Mouse (Mus musculus) megakaryocyte, embryonic 14.5 days (primary cell): ENCODE results near the gene Arhgap28.

ENCODE experiments used
- FLI1 ChIP-seq: IDR thresholded peaks from 2 replicates; pipeline ENCODE4 v1.6.1; 2012; ENCODE audit warnings: low read length, inconsistent platforms, mixed read lengths
- GATA1 ChIP-seq: IDR thresholded peaks from 3 replicates; pipeline ENCODE4 v1.6.1; 2012; ENCODE audit warnings: mixed read lengths, low read length, inconsistent platforms, borderline replicate concordance

- TF ChIP-seq GATA1 (no peak), FLI1 (no peak)
These were observed 36.9 kb downstream of the Arhgap28 start for GRCm38 (mm10) chr17:67966853-67967540.
